Mouse (Mus musculus) frontal cortex, postnatal 36 days (tissue): ENCODE measurements at regions not wholly inside any gene's neighbourhood (a gene's known extent, or its start where the extent isn't known, plus 50 kb on each side); places are given as distances from the start of the nearest gene placed in this dataset.
A peak's percentile ranks its signal among the peaks of the same experiment; 100 is the strongest.
"Not testable (repeated sequence)": the region's sequence is repeated elsewhere in the genome, so short reads cannot be mapped to it uniquely, and the experiment has no call there.

ENCODE experiments used
- DNase-seq, 2 experiments: peaks; one replicate each; pipeline ENCODE4 v3.0.0; 2022; ENCODE audit warnings: low spot score in 2 of 2

DNA sequence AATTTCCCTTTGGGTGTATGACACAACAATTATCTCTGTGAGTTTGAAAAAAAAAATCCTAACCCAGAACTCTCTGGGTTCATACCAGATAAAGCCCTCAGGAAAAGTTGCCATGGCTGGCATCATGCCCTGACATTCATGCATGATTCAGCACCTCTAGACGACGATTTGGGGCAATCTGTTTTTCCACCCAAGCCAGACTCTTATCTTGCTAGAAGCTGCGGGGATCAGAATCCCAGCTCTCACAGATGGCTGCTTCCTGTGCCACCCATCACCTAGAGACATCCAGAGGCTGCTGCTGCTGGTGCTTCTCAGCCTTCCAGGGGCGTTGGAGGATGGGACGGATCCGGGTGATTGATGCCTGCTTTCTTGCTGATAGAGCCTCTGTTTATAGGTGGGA, 209.2 kb downstream of the Cd47 start:
- peak; percentile 68 to 74 for DNase-seq

DNA sequence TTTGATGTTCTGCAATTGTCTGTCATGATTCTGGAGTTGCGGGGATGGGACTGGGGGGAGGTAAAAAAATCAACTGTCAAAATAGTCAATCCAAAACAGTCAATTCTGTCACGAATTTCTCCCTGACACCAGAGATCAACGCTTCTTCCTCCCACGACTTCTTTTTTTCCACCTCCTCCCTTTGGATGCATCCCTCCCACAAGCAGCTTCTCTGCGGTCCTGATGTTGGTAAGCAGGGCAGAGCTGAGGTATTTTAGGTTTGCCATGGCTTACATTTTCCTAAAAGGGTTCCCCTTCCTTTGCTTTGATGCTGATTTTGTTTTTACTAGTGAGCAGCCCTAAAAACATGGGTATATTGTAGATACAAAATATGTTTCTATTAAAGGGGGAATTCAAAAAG, 209.7 kb downstream of the Cd47 start:
- DNase-seq: peak in 1 of 2 experiments; percentile 21

DNA sequence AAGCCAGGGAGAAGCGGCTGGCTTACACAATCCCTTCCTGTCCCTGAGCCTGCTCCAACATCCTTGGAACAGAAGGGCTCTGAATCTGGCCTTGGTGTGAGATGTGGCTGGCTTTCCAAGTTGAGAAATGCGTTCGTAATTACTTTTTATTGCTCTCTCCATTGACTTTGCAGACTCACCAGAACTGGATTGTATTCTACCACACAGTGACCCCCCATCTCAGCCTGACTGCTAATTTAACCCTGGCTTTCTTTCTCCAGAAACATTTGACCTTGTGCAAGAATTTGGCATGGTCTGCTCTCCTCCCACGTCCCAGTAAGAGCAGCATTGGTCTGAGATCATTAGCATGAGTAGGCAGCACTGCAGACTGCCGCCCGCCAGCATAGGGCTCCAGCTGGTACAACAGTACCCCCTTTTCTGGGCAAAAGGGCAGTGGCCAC, 210.2 kb downstream of the Cd47 start:
- DNase-seq: peak; percentile 35 to 52

DNA sequence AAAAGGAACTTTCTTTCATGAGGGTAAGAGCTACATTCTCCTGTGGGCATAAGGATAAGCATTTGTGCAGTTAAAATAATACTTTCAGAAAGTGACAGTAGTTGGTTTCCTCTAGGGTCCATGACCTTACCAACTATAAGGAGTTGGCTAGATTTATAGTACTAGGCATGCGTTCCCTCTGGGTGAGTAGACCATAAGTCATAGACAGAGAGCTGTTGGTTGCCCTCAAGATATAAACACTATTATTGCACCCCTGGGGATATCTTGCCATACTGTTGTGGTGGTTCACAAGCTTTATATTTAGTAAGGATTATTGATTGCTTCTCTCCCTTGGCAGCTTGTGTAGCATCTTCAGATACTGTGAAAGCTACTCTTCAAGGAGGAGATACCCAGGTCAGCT, 223.6 kb downstream of the Cd47 start:
- DNase-seq: no peak

DNA sequence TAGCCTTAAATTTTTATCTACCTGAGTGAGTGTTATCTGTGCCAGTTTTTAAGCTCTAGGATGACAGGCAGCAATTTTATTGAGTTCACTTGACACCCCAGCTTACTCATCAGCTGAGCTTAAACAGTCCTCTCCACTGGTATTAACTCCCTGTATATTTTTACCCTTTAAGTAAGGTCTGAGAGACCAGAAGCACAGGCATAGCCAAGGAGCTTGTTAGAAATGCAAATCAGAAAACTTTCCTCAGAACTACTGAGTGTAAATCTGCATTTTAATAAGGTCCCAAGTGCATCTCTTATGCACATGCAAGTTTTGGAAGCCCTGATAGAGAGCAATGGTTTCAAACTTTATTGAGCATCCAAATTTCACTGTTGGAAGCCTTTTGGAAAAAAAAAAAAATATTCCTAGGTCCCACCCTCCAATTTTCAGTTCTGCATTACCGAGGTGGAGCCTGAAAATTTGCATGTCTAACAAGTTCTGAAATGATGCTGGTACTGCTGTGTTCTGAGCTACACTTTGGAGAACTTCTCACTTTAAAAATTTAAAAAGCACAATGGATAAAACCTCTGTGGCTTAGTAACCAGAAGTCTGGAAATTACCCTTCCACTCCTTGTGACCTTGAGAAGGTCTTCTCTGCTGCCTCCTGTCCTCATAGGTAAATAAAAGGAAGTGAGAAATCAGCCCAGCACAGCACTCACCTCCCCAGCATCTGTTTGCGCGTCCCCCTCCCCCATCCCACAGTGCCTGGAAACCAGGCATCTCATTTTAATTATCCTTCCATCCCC, 226.0 kb downstream of the Cd47 start:
- no peak for DNase-seq

DNA sequence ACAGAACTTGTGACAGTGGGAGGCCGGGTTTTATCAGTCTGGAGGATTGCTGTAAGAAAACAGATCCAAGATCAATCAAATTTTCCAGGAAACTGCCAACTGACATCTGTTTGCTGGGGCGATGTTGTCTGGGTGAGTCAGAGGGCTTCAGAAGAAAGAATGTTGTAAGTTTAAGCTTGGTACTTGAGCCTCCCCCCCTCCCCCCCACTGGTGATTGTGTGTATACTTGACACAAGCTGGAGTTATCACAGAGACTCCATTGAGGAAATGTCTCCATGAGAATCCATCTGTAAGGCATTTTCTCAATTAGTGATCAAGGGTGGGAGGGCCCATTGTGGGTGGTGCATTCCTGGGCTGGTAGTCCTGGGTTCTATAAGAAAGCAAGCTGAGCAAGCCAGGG, 226.9 kb downstream of the Cd47 start:
- no peak for DNase-seq

DNA sequence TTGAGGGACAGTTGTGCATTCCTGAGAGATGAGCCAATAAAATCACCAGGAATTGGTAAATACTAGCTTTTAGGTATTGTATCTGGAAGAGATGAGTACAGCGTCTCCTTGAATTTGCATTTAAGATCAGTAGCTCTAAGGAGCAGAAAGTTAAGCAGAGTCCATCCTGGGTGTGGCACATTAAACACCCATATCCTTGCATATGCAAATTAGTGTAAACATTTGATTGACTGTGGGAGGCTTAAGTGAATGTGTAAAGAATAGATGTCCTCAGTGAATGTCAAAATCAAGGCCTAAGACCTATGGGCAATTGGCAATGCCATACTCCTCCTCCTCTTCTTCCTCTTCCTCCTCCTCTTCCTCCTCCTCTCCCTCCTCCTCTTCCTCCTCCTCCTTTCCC, 229.4 kb downstream of the Cd47 start:
- DNase-seq: no peak

DNA sequence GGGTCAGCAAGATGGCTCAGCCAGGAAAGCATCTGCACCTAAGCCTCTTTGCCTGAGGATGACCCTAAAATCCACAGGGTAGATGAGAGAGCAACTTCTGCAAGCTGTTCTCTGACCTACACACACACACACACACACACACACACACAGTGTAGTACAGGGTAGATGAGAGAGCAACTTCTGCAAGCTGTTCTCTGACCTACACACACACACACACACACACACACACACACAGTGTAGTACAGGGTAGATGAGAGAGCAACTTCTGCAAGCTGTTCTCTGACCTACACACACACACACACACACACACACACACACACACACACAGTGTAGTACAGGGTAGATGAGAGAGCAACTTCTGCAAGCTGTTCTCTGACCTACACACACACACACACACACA, 230.0 kb downstream of the Cd47 start:
- not testable (repeated sequence) for DNase-seq

DNA sequence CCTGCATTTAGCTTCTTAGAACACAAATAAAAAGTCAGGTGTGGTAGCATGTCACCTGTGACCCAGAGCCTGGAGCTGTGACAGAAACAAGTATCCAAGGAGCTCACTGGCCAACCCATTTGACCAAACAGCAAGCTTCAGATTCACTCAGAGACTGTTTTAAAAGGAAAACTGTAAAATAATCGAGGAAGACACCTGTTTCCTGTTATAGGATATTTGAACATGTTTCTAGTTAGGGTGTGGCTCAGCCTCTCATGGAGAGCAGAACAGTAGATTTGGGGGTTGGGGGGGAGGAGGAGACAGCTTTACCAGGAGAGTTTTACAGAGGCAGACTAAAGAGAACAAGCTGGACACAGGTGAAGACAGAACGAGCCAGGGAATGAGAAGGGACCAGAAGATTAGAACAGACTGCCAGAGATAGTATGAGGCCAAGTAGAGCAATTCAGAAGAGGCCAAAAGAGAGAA, 230.6 kb downstream of the Cd47 start:
- no peak for DNase-seq

DNA sequence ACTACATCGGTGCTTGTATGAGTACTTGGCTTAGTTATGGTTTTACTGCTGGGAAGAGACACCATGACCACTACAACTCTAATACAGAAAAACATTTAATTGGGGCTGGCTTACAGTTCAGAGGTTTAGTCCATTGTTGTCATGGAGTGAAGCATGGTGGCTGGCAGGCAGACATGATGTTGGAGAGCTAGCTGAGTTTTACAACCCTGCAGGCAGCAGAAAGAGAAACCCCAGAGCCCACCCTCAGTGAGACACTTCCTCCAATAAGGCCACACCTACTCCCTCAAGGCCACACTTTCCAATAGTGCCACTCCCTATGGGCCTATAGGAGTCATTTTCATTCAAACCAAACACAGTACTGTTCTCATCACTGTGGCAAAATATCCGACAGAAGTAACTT, 232.5 kb downstream of the Cd47 start:
- DNase-seq: no peak

DNA sequence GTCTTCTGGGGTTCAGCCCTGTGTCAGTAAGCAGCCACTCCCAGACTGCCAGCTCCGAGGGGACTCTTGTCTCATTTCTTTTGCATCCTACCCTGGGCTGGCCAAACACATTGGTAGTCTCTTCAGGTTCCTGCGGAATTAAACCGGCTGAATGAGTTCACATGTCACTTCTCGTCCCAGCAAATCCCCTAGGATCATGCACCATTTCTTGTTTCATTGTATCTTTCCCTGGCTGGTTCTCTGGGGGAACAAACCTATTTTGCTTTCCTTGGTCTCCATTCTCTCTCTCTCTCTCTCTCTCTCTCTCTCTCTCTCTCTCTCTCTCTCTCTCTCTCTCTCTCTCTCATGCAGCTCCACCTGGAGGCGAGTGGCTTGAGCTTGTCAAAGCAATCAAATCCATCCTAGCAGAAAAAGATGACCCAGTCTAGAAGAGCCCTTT, 236.0 kb downstream of the Cd47 start:
- DNase-seq: no peak

DNA sequence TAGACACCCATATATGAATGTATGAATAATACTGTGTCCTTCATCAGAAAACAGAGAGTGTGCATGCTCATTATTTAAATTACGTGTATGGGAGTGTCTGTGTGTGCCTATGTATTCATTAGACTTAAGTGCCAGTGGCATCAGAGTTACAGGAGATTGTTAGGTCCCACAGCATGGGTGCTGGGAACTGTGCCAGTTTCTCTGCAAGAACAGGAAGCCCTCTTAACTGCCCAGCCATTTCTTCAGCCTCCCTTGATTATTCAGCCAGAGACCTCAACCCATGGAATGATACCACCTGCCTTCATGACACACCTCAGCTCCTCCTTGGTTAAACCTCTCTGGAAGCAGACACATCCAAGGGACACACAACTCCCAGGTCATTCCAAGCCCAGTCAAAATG, 243.8 kb downstream of the Cd47 start:
- no peak for DNase-seq

DNA sequence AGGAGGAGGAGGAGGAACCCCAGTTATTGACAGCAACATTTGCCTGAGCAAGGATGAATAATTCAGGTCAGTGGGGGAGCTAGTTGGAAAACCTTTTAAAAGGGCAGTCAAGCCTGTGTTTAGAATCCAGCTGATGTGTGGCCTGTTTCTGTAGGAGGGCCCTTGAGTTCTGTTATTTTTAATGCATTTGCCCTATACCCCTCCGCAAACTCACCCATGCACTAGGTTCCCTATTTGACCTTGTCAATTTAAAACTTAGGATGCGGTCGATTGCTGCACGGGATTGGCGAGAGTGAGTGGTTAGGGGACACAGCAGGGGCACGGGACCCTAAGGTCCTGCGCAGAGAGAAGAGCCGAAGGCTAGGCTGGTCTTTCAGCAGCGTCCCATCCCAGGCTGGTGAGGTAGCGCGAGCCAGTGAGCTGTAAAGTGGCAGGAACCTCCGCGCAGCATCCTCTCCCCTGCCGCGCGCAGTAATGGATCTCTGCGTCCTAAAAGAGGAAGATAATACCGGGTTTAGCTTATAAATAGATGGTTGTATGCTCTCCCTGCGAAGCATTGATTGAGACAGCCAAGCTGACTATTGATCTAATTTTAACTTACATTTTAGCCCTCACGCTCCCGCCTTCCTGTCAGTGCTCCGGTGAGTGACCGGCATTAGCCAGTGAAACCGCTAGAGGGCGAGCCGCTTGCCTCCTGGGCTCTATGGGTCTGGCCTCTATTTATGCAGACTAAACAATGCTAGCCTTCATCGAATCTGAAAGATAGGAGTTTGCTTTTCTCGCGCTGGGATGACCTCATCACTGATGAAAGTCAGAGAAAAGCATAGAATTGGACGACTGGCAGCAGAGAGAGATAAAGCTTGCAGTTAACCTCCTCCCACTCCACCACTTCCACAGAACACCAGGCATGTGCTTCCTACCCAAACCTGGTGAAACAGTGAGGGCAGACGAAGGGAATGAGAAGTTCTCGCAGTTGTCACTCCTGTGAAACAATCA, 245.5 kb downstream of the Cd47 start:
- peak; percentile 81 to 84 for DNase-seq

DNA sequence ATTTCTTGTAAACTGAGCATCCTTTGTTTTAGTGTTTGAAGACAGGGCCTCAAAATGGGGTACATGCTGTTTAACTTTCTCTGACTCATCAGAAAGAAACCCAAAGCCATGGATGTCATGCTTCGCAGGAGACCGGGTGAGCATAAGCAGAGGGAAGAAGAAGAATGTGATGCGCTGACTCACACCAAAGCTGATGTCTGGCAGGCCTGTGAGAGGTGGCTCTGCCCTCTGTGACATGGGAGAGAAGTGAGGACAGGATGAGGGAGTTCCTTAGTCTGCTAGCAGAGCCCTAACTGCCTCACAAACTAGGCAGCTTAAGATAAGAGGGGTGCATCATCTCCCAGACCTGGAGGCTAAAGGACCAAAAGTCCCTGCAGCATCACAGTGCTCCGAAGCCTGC, 263.2 kb downstream of the Cd47 start:
- DNase-seq: no peak

DNA sequence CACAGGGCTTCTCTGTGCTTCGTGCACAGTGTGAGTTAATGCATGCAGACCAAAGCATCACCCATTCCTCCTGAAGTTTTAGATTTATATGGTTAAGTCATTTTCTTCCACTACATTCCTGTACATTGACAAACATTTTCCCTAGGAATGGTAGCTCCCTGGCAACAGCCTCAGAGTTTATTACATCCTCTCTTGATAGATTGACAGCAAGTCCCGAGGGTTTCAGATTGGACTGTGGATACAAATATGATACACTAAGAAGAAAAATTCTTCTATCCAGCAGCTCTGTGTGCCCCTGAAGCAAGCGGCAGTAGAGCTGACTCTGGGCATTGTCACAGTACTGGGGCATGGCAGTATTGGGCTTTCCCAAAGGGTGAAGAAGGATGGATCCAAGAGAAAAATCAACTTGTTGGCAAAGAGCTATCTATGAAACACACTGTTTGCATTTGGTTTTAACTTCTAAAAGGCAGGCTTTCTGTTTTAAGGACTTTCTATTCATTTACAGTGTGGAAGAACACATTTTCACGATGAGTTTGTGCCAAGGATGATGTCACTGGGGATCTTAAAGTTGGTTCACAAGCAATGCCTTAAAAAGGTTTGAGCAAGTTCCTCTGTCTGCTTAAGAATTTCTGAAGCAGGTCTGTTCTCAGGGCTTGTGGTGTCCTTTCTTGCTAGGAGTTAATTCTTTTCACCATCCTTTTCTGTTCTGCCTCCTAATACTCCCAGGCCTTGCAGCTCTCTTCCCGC, 265.2 kb downstream of the Cd47 start:
- DNase-seq: peak in 1 of 2 experiments; percentile 14

DNA sequence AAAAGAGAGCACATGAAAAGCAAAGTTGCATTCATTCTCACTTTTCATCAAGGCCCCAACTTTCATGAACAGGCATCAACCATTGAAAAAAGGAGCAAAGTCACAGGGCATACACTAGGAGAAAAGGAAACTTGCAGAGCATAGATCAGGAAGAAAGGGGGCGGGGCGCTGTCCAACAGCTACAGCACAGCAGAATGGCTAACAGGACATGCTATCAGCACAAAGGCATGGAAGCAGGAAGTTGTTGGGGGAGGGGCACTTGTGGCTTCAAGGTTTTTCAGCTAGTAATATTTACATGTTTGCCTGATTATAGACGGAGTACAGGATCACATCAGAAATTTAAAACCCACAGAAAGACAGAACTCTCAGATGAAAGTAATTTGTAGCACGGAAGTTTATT, 268.7 kb downstream of the Cd47 start:
- DNase-seq: no peak

DNA sequence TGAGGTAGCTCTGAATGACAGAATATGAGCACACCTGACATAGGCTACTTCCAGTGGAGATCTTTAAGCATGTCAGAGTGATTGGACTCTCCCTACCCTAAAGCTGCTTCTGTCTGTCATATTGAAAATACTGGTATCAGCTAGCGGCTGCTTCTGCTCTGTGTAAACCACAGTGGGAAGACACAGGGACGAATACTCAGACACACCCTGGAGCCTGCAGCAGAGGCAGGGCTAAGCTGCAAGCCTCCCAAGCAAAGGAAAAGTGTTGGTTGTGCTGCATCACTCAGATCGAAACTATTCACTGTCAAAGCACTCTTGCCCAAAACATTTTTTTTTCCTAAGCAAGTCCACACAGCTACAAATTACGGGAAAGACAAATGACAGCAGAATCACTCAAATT, 270.4 kb downstream of the Cd47 start:
- DNase-seq: no peak

DNA sequence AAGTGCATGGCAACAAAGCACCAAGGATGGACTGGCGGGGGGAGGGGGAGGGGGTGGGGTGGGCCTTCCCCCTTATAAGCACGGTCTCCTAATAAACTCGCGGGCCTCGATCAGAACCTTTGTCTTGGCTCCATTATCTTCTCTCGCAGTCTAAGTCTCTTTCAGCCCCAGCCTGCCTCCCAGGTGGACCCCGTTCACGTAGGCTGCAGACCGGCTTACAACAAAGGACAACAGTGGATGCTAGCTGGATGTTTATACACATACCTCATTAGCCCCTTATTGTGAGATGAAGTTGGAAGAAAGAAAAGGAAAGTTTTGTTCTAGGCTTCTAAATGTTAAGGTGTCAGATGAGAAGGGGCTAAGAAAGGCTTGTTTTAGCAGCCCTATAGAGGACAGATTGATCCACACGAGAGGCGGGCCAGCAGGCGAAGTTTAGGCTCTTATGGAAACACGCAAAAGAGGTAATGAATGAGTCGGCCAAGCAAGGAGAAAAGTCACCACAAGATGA, 272.6 kb downstream of the Cd47 start:
- DNase-seq: no peak

DNA sequence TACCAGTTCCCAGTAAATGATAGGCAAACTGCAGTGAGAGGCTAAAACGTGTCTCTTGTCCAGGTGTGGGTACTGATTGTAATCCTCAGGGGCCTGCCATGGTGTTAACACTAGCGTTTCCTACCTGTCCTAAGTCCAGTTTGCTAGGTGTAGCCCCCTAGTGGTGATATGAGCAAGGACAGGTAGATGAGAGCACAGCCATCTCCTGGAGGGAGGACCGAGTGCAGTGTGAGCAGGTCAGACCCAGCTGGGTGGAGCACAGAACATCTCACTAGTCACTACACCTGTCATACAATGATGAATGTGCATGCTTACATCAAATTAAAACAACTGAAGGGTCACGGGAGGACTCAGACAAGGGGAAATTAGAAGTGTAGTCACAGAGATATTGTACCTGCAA, 273.6 kb downstream of the Cd47 start:
- DNase-seq: no peak

DNA sequence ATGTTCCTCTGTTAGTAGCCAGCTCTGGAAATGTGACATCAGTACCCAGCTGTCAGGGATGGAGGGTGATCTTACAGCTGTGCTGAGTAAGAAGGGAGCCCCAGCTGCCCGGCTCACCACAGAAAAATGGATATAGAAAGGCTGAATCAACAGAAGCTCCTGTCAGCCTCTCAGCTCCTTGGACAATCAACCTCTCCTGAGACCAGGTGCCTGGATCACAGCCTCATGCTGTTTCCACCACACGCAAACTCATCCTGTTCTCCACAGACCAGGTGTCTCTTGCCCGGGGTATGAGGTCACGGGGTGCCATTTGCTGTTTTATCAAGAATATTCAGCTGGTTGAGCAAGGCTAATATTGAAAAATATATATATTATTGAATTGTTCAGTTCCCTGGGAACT, 275.3 kb downstream of the Cd47 start:
- no peak for DNase-seq

DNA sequence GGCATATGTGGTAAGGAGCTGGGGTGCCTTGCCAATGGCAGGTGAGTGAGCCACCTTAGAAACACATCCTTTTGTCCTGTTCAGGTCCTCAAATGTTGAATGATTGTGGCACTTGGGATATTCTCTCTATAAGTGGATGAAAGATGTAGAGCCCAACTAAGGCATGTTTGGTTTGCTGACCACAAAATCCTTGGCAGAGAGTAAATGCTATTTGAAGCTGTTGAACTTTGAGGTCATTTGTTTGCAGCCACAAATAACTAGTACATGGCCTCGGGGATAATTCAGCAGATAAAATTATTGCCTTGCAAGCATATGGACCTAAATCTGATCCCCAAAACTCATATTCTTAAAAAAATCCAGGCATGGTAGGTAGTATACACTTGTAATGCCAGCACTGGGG, 281.2 kb downstream of the Cd47 start:
- DNase-seq: no peak

DNA sequence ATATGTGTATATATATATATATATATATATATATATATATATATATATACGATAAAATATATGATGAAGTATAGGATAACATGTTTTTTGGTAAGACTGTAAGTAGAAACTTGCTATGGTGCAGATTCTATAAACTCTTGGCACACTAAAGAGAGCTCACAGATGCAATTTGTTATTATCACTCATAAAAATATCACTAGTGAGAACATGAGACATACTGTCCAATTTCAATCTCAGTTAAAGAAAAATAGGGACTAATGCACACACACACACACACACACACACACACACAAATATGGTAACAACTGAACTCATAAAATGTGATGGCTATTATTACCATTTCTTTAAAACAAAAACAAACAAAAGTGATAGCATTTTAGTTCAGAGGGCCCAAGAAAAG, 292.0 kb downstream of the Cd47 start:
- DNase-seq: no peak
